Mouse (Mus musculus): Measurements from ENCODE around the gene Wdr26. TPM values are rescaled to one million over a fixed set of nuclear protein-coding genes. Genes with fewer than 3 reads are reported as not detected.
A peak's percentile ranks its signal among the peaks of the same experiment; 100 is the strongest.

The Wdr26 gene
- polyA plus RNA-seq, 1 experiment from 2014 or later, result 25.5 TPM

DNA sequence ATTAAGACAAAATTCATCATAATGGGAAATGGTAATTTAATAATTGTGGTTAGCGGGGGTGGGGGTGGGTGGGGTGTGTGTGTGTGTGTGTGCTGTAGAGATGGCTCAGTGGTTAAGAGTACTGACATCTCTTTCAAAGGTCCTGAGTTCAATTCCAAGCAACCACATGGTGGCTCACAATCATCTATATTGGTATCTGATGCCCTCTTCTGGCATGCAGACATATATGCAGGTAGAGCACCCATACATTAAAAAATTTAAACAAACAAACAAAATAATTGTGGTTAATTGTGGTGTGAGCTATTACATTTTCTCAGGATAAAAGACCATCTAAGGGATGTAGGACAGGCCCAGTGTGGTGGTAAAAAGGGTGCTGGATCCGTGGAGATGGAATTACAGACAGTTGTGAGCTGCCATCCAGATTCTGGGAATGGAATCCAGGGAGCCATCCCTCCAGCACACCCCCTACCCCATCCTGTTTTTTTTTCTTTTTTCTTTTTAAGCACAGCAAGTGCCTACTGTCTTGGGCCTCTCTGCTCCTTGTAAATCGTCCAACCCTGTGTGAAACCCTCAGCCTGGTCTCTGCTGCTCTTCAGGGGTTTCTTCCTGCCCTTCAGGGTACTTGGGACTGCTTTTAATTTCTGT is 62.3 kb downstream of the Wdr26 start:
- no peaks in the 10 kb centered on the region for H3K9me3 ChIP-seq (ENCODE audit: control insufficient read depth, low read length)
- no peak overlapping the region for H3K4me3 ChIP-seq (ENCODE audit: low read length)
- WGBS, result 82% methylated on average over 3 of the region's 3 CpGs
- H3K36me3 ChIP-seq (ENCODE audit: control insufficient read depth, insufficient read depth, low read length), result no peaks in the 10 kb centered on the region
- H3K27me3 ChIP-seq (replicated peaks; ENCODE audit: control insufficient read depth, insufficient read depth, low read length), result no peaks in the 10 kb centered on the region
- H3K4me1 ChIP-seq (ENCODE audit: control insufficient read depth, insufficient read depth, low read length), result peaks cover 21% of the 10 kb centered on the region
- H3K4me2 ChIP-seq (ENCODE audit: low read depth, low read length), result no peak overlapping the region
- H3K27ac ChIP-seq (ENCODE audit: low read length), result no peak overlapping the region
- ATAC-seq, result no peak
- H3K9ac ChIP-seq (ENCODE audit: low read depth, low read length), result no peak overlapping the region

DNA sequence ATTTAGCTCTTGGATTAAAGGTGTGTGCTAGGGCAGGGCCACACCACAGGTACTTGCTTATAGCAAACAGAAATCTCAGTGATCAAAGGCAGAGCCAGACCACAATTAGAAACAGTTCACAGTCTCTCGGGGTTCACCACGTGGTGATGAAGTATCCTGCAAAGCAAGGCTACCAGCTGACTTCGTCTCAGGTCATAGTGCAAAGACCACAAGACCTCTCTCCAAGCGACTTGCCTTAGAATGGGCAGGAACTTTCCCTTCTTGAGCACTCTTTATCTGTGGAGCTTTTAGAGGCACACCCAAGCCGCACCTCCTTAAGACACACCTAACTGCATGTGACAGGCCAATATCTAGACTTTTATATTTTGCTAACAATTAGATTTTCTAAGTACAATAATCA is 63.3 kb downstream of the Wdr26 start:
- H3K27me3 ChIP-seq (replicated peaks; ENCODE audit: control insufficient read depth, insufficient read depth, low read length), result no peaks in the 10 kb centered on the region
- H3K27ac ChIP-seq (ENCODE audit: low read length), result peak overlapping the region; percentile 68
- peaks cover 21% of the 10 kb centered on the region for H3K4me1 ChIP-seq (ENCODE audit: control insufficient read depth, insufficient read depth, low read length)
- 53% methylated on average over 5 of the region's 5 CpGs for WGBS
- H3K9ac ChIP-seq (ENCODE audit: low read depth, low read length), result no peak overlapping the region; the same call in 1 of the 2 replicates
- no peak overlapping the region for H3K4me3 ChIP-seq (ENCODE audit: low read length)
- ATAC-seq, result peak; percentile 60
- H3K9me3 ChIP-seq (ENCODE audit: control insufficient read depth, low read length), result no peaks in the 10 kb centered on the region
- H3K4me2 ChIP-seq (ENCODE audit: low read depth, low read length), result 0 out of 2 replicates have a peak overlapping the region, but pooled peaks have one; percentile 19
- H3K36me3 ChIP-seq (ENCODE audit: control insufficient read depth, insufficient read depth, low read length), result no peaks in the 10 kb centered on the region

DNA sequence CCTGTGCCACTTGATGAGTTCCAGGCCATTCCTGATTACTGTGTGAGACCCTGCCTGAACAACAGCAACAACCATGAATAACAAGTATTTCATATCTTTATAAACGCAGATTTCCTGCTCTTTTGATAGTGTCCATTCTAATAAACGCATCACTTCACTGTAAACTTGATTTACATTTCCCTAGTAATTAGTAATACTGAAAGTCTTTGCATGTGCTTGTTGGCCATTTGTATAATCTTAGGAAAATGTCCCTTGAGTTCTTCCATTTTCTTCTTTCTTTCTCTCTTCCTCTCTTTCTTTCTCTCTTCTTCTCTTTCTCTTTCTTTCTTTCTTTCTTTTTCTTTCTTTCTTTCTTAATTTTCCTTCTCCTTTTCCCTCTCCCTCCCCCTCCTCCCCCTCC is 65.6 kb downstream of the Wdr26 start:
- no peak overlapping the region for H3K4me2 ChIP-seq (ENCODE audit: low read depth, low read length)
- no peak overlapping the region for H3K4me3 ChIP-seq (ENCODE audit: low read length)
- H3K9me3 ChIP-seq (ENCODE audit: control insufficient read depth, low read length), result no peaks in the 10 kb centered on the region
- no peak for ATAC-seq
- no peak overlapping the region for H3K9ac ChIP-seq (ENCODE audit: low read depth, low read length)
- 94% methylated on average over 2 of the region's 2 CpGs for WGBS
- peaks cover 18% of the 10 kb centered on the region for H3K4me1 ChIP-seq (ENCODE audit: control insufficient read depth, insufficient read depth, low read length)
- H3K27me3 ChIP-seq (replicated peaks; ENCODE audit: control insufficient read depth, insufficient read depth, low read length), result no peaks in the 10 kb centered on the region
- no peak overlapping the region for H3K27ac ChIP-seq (ENCODE audit: low read length)
- H3K36me3 ChIP-seq (ENCODE audit: control insufficient read depth, insufficient read depth, low read length), result no peaks in the 10 kb centered on the region

DNA sequence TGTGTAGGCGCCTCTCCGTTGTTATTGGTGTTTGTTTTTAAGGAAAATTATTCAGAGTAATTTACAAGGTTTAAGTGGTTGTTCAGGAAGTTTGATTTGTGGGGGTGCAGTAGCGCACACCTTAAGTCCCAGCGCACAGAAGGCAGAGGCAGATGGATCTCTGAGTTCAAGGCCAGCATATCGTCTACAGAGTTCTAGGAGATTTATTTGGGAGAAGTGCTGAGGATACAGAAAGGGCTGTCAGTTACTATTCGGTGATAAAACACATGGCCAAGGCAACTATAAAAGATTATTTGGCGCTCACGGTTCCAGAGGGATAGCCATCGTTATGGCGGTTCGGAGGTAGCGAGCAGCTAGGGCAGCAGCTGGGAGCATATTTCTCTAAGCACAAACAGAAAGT is 66.8 kb downstream of the Wdr26 start:
- peak overlapping the region; percentile 54 for H3K4me2 ChIP-seq (ENCODE audit: low read depth, low read length)
- H3K36me3 ChIP-seq (ENCODE audit: control insufficient read depth, insufficient read depth, low read length), result 0 out of 2 replicates have a peak, but pooled peaks cover 3% of the 10 kb centered on the region
- H3K4me3 ChIP-seq (ENCODE audit: low read length), result peak overlapping the region; percentile 90
- peak overlapping the region; percentile 80 for H3K9ac ChIP-seq (ENCODE audit: low read depth, low read length)
- H3K27me3 ChIP-seq (replicated peaks; ENCODE audit: control insufficient read depth, insufficient read depth, low read length), result no peaks in the 10 kb centered on the region
- no peak for ATAC-seq
- H3K4me1 ChIP-seq (ENCODE audit: control insufficient read depth, insufficient read depth, low read length), result peaks cover 18% of the 10 kb centered on the region
- H3K9me3 ChIP-seq (ENCODE audit: control insufficient read depth, low read length), result no peaks in the 10 kb centered on the region
- WGBS, result 7% methylated on average over 12 of the region's 12 CpGs
- H3K27ac ChIP-seq (ENCODE audit: low read length), result peak overlapping the region; percentile 81; the same call in 1 of the 2 replicates

DNA sequence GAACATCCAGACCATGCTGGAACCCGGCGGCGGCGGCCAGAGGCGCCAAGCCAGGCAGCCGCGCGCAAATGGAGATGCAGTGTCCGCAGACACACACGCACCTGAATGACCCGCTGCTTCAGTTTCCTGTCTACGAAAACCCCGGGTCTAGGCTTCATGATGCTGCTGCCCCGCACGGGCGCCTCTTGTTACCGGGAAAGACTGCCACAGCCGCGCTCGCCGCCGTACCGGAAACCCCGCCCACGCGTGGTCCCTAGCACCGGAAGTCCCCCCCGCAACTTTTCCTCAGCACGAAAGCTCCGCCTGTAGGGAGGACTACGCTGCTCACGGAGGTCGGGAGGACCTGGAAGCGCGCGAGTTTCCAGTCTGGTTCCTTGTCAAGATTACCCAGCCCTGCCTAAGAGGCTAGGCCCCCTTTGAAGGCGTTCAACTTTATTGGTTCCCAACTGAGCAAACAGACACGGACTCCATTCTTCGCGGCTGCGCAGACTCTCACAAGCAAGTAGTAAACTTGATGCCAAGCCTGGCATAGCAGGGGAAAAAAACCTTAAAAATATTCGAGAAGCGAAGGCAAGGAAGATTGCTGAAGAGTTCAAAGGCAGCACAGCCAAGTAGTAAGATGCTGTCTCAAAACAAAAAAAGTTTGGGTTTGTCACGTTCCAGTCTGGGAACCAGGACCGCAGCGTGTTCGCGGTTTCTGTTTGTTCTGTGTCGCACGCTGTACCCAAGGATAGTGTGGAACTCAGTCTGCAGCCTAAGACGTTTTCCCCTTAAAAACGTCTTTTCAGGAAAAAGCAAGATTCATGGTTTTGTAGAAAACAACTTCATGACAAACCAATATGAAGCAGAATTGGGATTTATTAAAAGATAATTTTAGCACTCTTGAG is 67.6 kb downstream of the Wdr26 start, which contains the start of the genes Nvl and Cnih4:
Nvl (minus strand) TSS at position 255 of the 887 bp plus-strand sequence.
Cnih4 (plus strand) TSS at position 744 of the 887 bp plus-strand sequence.
- Histone ChIP-seq H3K4me1 (ENCODE audit: control insufficient read depth, insufficient read depth, low read length) (peaks cover 18% of the 10 kb centered on the region), H3K27me3 (replicated peaks; ENCODE audit: control insufficient read depth, insufficient read depth, low read length) (no peaks in the 10 kb centered on the region), H3K9ac (ENCODE audit: low read depth, low read length) (peak within 1 kb of the TSS; percentile 80), H3K4me2 (ENCODE audit: low read depth, low read length) (peak within 1 kb of the TSS; percentile 69), H3K36me3 (ENCODE audit: control insufficient read depth, insufficient read depth, low read length) (0 out of 2 replicates have a peak, but pooled peaks cover 3% of the 10 kb centered on the region), H3K27ac (ENCODE audit: low read length) (peak within 1 kb of the TSS; percentile 81), H3K4me3 (ENCODE audit: low read length) (peak within 1 kb of the TSS; percentile 90), H3K9me3 (ENCODE audit: control insufficient read depth, low read length) (no peaks in the 10 kb centered on the region)
- peak; percentile 98 for ATAC-seq
- WGBS, result under 1% methylated on average over 52 of the region's 52 CpGs

DNA sequence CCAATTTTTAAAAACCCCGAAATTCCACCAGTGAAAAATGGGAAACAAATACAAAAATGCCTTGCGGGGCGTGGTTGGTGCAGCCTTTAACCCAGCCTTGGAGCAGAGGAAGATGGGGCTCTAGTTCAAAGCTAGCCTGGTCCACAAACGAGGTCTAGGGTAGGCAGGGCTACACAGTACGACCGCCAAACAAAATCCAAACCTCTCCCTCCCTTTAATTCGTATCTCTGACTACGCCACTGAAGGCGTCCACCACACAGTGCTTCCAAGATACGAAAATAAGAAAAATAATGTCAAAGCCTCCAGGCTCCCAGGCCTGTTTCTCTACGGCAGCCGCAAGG is 68.2 kb downstream of the Wdr26 start:
- H3K4me1 ChIP-seq (ENCODE audit: control insufficient read depth, insufficient read depth, low read length), result peaks cover 16% of the 10 kb centered on the region
- H3K9ac ChIP-seq (ENCODE audit: low read depth, low read length), result peak overlapping the region; percentile 80
- H3K4me3 ChIP-seq (ENCODE audit: low read length), result peak overlapping the region; percentile 90
- 0% methylated on average over 12 of the region's 12 CpGs for WGBS
- 0 out of 2 replicates have a peak, but pooled peaks cover 3% of the 10 kb centered on the region for H3K36me3 ChIP-seq (ENCODE audit: control insufficient read depth, insufficient read depth, low read length)
- H3K4me2 ChIP-seq (ENCODE audit: low read depth, low read length), result peak overlapping the region; percentile 69
- peak overlapping the region; percentile 81; the same call in 1 of the 2 replicates for H3K27ac ChIP-seq (ENCODE audit: low read length)
- no peaks in the 10 kb centered on the region for H3K9me3 ChIP-seq (ENCODE audit: control insufficient read depth, low read length)
- peak; percentile 29; the same call in 1 of the 2 replicates for ATAC-seq
- H3K27me3 ChIP-seq (replicated peaks; ENCODE audit: control insufficient read depth, insufficient read depth, low read length), result no peaks in the 10 kb centered on the region

DNA sequence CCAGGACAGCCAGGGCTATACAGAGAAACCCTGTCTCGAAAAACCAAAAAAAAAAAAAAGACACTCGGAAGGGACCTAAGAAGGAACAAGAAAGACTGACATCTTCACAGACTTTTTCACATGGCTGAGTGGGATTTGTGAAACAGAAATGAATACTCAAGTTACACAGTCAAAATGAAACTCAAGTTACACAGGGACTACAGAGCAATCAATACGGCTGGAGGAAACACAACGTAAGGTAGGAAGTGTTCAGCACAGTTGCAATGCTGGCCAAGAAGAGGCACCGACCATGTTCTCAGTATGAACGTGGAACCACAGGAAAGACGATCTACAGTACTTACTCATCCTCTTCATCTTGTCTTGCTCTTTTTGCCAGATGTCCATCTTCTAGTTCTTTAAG is 73.1 kb downstream of the Wdr26 start:
- H3K36me3 ChIP-seq (ENCODE audit: control insufficient read depth, insufficient read depth, low read length), result peaks cover 11% of the 10 kb centered on the region; the same call in 1 of the 2 replicates
- no peak for ATAC-seq

DNA sequence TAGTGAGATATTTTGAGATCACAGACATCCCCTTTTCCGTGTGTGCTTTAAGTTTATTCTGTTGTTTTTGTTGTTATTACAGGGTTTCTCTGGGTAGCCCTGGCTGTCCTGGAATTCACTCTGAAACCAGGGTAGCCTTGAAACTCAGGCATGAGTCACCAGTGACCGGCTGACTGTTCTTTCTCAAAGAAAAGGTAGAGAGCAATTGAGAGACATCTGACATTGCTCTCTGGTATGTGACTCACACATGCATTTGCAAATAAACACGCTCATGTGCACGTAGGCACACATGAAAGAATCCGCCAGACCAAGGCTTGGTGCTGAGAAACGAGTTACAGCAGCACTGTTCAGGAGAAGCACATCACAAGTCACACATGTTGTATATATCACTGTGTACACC is 79.9 kb downstream of the Wdr26 start:
- Histone ChIP-seq H3K36me3 (ENCODE audit: control insufficient read depth, insufficient read depth, low read length) (peaks cover 12% of the 10 kb centered on the region; the same call in 1 of the 2 replicates), H3K27ac (ENCODE audit: low read length) (no peak overlapping the region), H3K4me3 (ENCODE audit: low read length) (no peak overlapping the region), H3K27me3 (replicated peaks; ENCODE audit: control insufficient read depth, insufficient read depth, low read length) (no peaks in the 10 kb centered on the region), H3K9ac (ENCODE audit: low read depth, low read length) (no peak overlapping the region), H3K4me2 (ENCODE audit: low read depth, low read length) (no peak overlapping the region), H3K4me1 (ENCODE audit: control insufficient read depth, insufficient read depth, low read length) (no peaks in the 10 kb centered on the region), H3K9me3 (ENCODE audit: control insufficient read depth, low read length) (no peaks in the 10 kb centered on the region)
- no peak for ATAC-seq
- 92% methylated on average over 6 of the region's 6 CpGs for WGBS

More for the DNA sequence above, 73.1 kb downstream of the Wdr26 start:
- Histone ChIP-seq H3K4me2 (ENCODE audit: low read depth, low read length) (no peak overlapping the region), H3K4me1 (ENCODE audit: control insufficient read depth, insufficient read depth, low read length) (peaks cover 8% of the 10 kb centered on the region), H3K4me3 (ENCODE audit: low read length) (no peak overlapping the region), H3K9me3 (ENCODE audit: control insufficient read depth, low read length) (no peaks in the 10 kb centered on the region), H3K9ac (ENCODE audit: low read depth, low read length) (no peak overlapping the region), H3K27ac (ENCODE audit: low read length) (no peak overlapping the region), H3K27me3 (replicated peaks; ENCODE audit: control insufficient read depth, insufficient read depth, low read length) (no peaks in the 10 kb centered on the region)
- WGBS, result 91% methylated on average over 7 of the region's 7 CpGs

DNA sequence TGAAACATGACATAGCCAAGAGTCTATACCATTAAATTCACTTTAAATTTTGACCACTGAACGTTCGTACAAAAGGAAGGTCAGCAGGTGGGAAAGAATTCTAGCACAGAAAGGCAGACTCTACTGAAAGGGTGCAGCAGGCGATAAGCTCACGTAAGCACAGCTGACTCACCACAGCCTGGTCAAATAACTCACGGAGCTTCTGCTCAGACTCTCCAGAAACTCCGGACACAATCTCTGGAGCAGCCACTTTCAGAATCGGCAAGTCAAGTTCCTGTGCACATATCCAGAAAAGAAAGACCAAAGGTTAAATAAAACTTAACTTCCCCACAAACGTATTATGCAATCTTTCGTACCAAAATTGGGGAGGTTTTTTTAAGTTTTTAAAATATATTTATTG is 85.0 kb downstream of the Wdr26 start:
- no peak overlapping the region for H3K4me2 ChIP-seq (ENCODE audit: low read depth, low read length)
- 91% methylated on average over 9 of the region's 9 CpGs for whole genome bisulfite sequencing
- H3K4me3 ChIP-seq (ENCODE audit: low read length), result no peak overlapping the region
- H3K27me3 ChIP-seq (replicated peaks; ENCODE audit: control insufficient read depth, insufficient read depth, low read length), result no peaks in the 10 kb centered on the region
- H3K4me1 ChIP-seq (ENCODE audit: control insufficient read depth, insufficient read depth, low read length), result no peaks in the 10 kb centered on the region
- H3K9me3 ChIP-seq (ENCODE audit: control insufficient read depth, low read length), result no peaks in the 10 kb centered on the region
- H3K9ac ChIP-seq (ENCODE audit: low read depth, low read length), result no peak overlapping the region
- H3K27ac ChIP-seq (ENCODE audit: low read length), result no peak overlapping the region
- peaks cover 13% of the 10 kb centered on the region; the same call in 1 of the 2 replicates for H3K36me3 ChIP-seq (ENCODE audit: control insufficient read depth, insufficient read depth, low read length)
- no peak for ATAC-seq

Measured in intestine, embryonic 16.5 days (tissue).